Mouse (Mus musculus) left cerebral cortex, adult 2 months (tissue): ENCODE data around the gene Shprh. TPM values are rescaled to one million over a fixed set of nuclear protein-coding genes. Genes with fewer than 3 reads are reported as not detected.
A peak's percentile ranks its signal among the peaks of the same experiment; 100 is the strongest.
"Not testable (repeated sequence)": the region's sequence is repeated elsewhere in the genome, so short reads cannot be mapped to it uniquely, and the experiment has no call there.

Experiments
- DNase-seq, 2 experiments: peaks; one replicate each; pipeline ENCODE4 v3.0.0; 2021 to 2022; ENCODE audit warnings: low spot score in 2 of 2, mixed read lengths in 1 of 2; ENCODE audit errors: extremely low spot score in 1 of 2
- H3K27ac ChIP-seq: fragments of 200-600 bp; 2 replicates; pipeline ENCODE4 v1.8.1; 2022
- H3K4me3 ChIP-seq: fragments of 200-600 bp; 2 replicates; pipeline ENCODE4 v1.8.1; 2022
- CTCF ChIP-seq: fragments of 200-600 bp; IDR thresholded peaks from 2 replicates; pipeline ENCODE4 v1.8.1; 2022; ENCODE audit warnings: antibody characterized with exemption, mild to moderate bottlenecking, moderate library complexity
- intact Hi-C: fragments of 180-260 bp; cut with DNase I; formaldehyde crosslinking; loops from one replicate; pipeline ENCODE4 v1.15.1; 2025
- total RNA-seq, 2 experiments: library from RNA; stranded (reverse); gene quantifications; 2 replicates each; pipeline ENCODE4 v1.2.3; 2021

Shprh gene
- total RNA-seq, 2 experiments from 2014 or later, result 36.9 to 42.2 TPM

GRCm38 (mm10) chr10:11180077-11180476, 30.9 kb downstream of the Shprh start:
- Histone ChIP-seq H3K27ac (no peak overlapping the region), H3K4me3 (no peak overlapping the region)
- intact Hi-C loops, result no loop called here
- TF ChIP-seq CTCF, result no peak
- no peak for DNase-seq

- no peak overlapping the region for H3K27ac ChIP-seq
- intact Hi-C loops, result loop anchor here (5.0 kb wide), 1 partner anchor 35 kb away; no protein-coding TSS in a partner anchor
These were observed 48.1 kb downstream of the Shprh start for GRCm38 (mm10) chr10:11197341-11197740.

GRCm38 (mm10) chr10:11198346-11198745, 49.1 kb downstream of the Shprh start:
- intact Hi-C loops, result loop anchor here (5.0 kb wide), 1 partner anchor 36 kb away; no protein-coding TSS in a partner anchor
- no peak for TF ChIP-seq CTCF
- H3K4me3 ChIP-seq, result no peak overlapping the region
- no peak overlapping the region for H3K27ac ChIP-seq
- no peak for DNase-seq

More at GRCm38 (mm10) chr10:11197341-11197740, 48.1 kb downstream of the Shprh start:
- TF ChIP-seq CTCF, result no peak
- DNase-seq, result no peak
- no peak overlapping the region for H3K4me3 ChIP-seq

GRCm38 (mm10) chr10:11199980-11200379, 50.8 kb downstream of the Shprh start:
- intact Hi-C loops, result loop anchor here (5.0 kb wide), 1 partner anchor 38 kb away; no protein-coding TSS in a partner anchor
- no peak for TF ChIP-seq CTCF
- no peak for DNase-seq
- Histone ChIP-seq H3K4me3 (no peak overlapping the region), H3K27ac (no peak overlapping the region)

- intact Hi-C loops, H3K4me3 ChIP-seq, H3K27ac ChIP-seq, DNase-seq: not testable (repeated sequence)
These were observed 56.7 kb downstream of the Shprh start for GRCm38 (mm10) chr10:11205883-11206282.

- no peak for DNase-seq
- intact Hi-C loops, result no loop called here
- Histone ChIP-seq H3K4me3 (no peak overlapping the region), H3K27ac (no peak overlapping the region)
- no peak for TF ChIP-seq CTCF
These were observed 59.4 kb downstream of the Shprh start for GRCm38 (mm10) chr10:11208670-11209069.

GRCm38 (mm10) chr10:11212003-11212402, 62.8 kb downstream of the Shprh start:
- peak; percentile 26 for TF ChIP-seq CTCF
- no peak overlapping the region for H3K4me3 ChIP-seq
- intact Hi-C loops, result loop anchor here (5.0 kb wide), 1 partner anchor 70 kb away; the partner anchor contains the start of gene Fbxo30
- H3K27ac ChIP-seq, result no peak overlapping the region
- no peak for DNase-seq

- Histone ChIP-seq H3K27ac (no peak overlapping the region), H3K4me3 (no peak overlapping the region)
- no peak for TF ChIP-seq CTCF
- intact Hi-C loops, result loop anchor here (10.0 kb wide), 1 partner anchor 118 kb away; the partner anchor contains the start of gene Epm2a
- DNase-seq, result no peak
These were observed 77.2 kb downstream of the Shprh start for GRCm38 (mm10) chr10:11226442-11226841.

GRCm38 (mm10) chr10:11229545-11230178, 80.4 kb downstream of the Shprh start:
- no peak for TF ChIP-seq CTCF
- Histone ChIP-seq H3K27ac (no peak overlapping the region), H3K4me3 (no peak overlapping the region)
- intact Hi-C loops, result loop anchor here (10.0 kb wide), 1 partner anchor 115 kb away; the partner anchor contains the start of gene Epm2a
- DNase-seq, result no peak

GRCm38 (mm10) chr10:11233208-11233607, 84.0 kb downstream of the Shprh start:
- DNase-seq, result no peak
- TF ChIP-seq CTCF, result no peak
- H3K4me3 ChIP-seq, result no peak overlapping the region
- no peak overlapping the region for H3K27ac ChIP-seq
- intact Hi-C loops, result no loop called here

- H3K4me3 ChIP-seq, intact Hi-C loops, H3K27ac ChIP-seq, DNase-seq: not testable (repeated sequence)
These were observed 93.8 kb downstream of the Shprh start for GRCm38 (mm10) chr10:11242988-11243387.

- TF ChIP-seq CTCF, result no peak
- no peak overlapping the region for H3K4me3 ChIP-seq
- intact Hi-C loops, result no loop called here
- H3K27ac ChIP-seq, result no peak overlapping the region
- DNase-seq, result no peak
These were observed 99.0 kb downstream of the Shprh start for GRCm38 (mm10) chr10:11248210-11248609.
